Mouse (Mus musculus) mature B cell (primary cell): ENCODE data around the gene Il11ra2.
"Not testable (repeated sequence)": the region's sequence is repeated elsewhere in the genome, so short reads cannot be mapped to it uniquely, and the experiment has no call there.

Experiments used
- in situ Hi-C: fragments of 300-500 bp; cut with MboI; formaldehyde crosslinking; loops from 2 replicates; pipeline ENCODE4 v1.14.3; 2019

The Il11ra2 gene

DNA sequence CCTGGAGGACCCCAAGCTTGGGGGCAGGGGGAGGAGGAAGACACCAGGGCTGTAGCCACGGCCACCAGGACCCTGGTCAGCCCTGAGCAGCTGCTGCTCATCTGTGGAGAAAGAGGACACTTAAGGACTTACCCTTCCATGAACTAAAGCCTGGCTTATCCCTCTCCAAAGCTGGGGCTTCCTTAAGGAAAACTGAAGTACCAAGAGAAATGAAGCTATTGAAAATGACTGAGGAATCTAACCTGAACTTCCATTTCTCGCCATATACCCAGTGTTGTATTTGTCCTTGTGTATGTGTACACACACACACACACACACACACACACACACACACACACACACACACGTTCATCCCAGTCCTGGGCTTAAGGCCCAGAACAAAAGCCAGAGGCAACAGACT lies at the start of gene Il11ra2:
Gene Il11ra2 (minus strand): TSS at position 101 of the 400 bp plus-strand sequence.
- in situ Hi-C loops, result not testable (repeated sequence)

DNA sequence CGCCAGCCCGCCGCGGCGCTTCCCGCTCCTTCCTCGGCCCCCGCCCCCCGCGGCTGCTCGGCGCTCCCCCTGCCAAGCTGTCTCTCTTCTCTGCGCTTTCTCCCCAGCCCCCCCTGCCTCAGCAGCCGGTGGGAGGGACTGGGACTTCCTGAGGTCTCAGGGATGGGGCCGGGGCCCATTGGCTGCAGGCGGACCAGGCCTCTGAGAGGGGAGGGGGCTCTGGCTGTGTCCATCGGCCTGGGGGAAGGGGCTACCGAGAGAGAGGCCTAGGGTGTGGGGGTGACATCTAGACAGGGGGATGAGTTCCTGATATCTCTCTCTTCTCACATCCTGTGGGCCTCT lies 20.5 kb upstream of the Il11ra2 start:
- in situ Hi-C loops, result not testable (repeated sequence)

DNA sequence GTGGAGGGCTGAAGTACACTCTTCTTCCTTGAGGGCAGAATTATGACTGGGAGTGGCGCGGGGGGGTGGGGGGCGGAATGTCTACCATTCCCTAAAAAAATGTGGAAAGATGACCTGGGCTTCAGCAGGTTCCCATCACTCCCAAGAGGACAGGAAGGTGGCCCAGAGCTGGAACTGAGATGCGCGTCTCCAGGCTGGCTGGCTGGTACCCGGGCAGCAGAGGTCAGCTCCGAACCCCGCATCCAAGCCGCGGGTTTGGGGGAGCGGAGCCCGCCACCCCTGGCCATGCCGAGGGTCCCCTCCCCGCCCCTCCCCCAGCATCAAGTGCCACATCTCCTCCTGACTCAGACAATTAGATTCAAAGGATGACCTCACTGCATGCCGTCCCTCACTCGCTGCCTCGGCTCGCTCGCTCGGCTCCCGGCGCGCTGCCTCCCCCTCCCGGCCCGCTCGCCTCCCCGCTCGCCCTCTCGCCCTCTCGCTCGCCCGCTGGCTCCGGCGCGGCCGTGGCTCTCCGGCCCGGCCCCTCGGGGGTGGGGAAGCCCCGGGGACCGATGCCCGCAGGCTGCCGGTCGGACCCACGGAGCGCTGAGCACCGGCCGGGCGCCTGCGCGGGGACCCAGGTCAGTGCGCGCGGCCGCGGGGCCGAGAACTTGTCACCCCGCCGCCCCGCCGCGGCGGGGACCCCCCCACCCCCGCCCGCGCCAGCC lies 19.9 kb upstream of the Il11ra2 start:
- in situ Hi-C loops, result not testable (repeated sequence)

DNA sequence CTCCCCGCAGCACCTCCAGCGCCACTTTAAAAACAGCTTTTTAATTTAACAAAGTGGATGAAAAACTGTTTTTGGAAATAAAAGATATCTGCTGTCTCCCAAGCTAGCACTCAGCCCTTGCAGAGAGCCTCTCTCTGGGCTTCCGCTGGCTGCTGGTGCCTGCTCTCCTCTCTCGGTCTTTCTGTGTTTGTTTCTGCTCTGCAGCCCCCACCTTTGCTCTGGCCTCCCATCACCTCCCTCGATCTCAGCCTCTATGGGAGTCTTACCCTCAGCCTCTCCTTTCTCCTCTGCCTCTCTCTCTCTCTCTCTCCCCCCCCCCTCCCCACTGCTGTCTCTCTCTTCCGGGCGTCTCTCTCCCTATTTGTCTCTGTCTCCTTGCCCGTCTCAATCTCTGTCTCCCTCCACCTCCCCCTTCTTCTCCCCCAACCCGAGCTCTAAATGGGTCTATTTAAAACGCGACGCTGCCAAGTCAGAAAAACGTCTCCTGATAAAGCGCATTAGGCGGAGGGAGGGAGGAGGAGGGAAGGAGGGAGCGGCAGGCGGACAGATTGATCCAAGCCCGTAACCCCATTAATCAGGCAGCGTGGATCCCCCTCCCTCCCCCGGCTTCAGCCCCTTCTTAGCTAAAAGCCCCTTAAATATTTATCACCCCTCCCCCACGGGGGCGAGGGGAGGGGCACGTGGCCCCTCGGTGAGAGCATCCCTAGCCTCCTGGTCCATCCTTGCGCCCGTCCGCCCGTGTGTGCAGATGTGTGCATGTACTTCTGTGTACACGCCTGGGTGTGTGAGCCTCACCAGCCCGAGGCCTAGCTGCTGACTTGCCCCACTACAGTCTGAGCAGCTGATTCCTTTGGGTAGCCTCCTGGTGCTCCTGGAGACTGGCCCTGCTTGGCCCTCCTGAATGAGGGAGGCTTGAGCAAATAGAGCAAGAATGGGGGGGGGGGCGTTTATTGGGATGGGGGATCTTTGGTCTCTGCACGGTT lies 19.0 kb upstream of the Il11ra2 start:
- in situ Hi-C loops, result not testable (repeated sequence)

DNA sequence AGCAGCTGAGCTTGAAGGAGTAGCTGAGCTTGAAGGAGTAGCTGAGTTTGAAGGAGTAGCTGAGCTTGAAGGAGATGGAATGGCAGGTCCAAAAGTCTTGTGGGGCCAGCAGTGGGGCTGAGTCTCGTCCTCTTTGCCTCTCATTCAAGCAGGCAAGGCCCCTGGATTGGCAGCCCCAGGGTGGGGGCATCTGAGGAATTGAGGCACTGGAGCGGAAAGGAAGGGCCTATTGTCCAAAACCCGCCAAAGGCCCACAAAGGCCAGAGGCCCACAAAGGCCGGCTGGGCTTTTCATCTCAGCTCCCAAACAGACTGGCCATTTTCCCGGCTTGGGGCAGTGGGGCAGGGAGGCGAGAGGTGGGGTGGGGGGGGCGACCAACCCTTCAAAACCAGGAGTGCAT lies 17.7 kb upstream of the Il11ra2 start:
- in situ Hi-C loops, result not testable (repeated sequence)

DNA sequence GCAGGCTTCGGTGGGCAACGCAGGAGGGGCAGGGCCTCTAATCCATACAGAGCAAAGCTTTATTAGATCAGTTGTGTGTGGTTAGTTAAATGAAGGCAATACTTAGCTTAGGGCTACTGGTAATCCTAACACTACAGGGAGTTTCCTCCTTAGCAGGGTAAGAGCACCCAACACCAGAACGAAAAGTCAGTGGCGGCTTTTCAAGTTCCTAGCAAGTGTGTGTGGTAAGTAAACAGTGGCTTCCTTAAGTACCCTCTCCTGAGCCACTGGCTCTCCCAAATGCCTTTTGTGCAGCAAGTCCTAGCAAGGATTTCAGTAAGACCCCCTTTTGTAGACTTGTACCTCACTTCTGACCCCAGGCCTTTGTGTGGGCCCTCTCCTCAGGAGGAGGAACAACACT lies 13.7 kb upstream of the Il11ra2 start:
- in situ Hi-C loops, result not testable (repeated sequence)

DNA sequence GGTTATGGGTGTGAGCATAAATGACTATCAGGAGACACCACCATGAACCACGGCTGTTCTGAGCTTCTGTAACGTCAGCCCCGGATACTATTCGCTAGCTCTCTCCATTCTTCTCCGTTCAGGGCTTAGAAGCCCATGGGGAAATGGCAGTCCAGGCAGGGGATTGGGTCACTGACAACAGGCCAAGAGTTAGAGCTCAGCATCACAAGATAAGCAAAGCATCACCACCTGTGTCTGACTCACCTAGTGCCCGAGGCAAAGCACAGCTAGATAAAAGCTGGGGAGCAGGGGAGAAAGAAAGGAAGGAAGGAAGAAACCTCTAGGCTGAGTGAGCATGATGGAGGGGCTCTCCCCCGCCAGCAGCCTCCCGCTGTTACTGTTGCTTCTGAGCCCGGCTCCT lies 6.7 kb downstream of the Il11ra2 start, which contains the start of gene Ccl27b:
Gene Ccl27b (plus strand): TSS at position 301 of the 400 bp plus-strand sequence.
- in situ Hi-C loops, result not testable (repeated sequence)

DNA sequence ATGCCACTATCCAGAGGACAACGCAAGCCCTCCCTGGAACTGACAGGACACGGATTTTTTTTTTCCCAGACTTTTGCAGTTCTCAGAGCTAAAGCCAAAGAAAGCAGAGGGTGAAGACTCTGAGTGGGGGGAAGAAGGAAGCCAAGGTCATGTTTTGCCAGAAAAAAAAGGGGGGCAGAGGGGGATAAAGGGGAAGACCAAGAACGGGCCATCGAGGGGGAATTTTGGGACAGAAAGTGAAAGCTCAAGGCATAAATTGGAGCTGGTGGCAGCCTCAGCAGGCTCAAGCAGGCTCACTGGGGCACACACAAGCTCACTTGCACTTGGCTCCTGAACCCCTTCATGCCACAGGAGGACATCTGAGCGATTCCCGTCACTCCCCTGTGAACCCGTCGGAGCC lies 32.3 kb downstream of the Il11ra2 start, which contains the start of gene Gm2564:
Gene Gm2564 (plus strand): TSS at position 301 of the 400 bp plus-strand sequence.
- in situ Hi-C loops, result not testable (repeated sequence)

DNA sequence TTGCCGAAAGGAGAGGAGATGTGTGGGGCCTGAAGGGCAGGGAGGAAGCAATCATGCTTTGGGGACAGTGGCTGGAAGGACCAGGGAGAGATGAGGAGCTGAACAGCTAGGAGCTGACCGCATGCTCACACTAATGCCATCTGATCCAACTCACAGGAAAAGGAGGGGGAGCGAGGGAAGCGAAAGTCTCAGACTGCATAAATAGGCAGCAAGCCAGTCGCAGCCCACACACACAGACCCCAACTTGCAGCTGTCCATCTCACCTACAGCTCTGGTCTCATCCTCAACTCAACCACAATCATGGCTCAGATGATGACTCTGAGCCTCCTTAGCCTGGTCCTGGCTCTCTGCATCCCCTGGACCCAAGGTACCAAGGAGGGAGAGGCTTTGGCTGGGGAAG lies 49.8 kb downstream of the Il11ra2 start, which contains the start of gene Gm10591:
Gene Gm10591 (plus strand): TSS at position 301 of the 400 bp plus-strand sequence.
- in situ Hi-C loops, result not testable (repeated sequence)
